In the genomic region with DNA sequence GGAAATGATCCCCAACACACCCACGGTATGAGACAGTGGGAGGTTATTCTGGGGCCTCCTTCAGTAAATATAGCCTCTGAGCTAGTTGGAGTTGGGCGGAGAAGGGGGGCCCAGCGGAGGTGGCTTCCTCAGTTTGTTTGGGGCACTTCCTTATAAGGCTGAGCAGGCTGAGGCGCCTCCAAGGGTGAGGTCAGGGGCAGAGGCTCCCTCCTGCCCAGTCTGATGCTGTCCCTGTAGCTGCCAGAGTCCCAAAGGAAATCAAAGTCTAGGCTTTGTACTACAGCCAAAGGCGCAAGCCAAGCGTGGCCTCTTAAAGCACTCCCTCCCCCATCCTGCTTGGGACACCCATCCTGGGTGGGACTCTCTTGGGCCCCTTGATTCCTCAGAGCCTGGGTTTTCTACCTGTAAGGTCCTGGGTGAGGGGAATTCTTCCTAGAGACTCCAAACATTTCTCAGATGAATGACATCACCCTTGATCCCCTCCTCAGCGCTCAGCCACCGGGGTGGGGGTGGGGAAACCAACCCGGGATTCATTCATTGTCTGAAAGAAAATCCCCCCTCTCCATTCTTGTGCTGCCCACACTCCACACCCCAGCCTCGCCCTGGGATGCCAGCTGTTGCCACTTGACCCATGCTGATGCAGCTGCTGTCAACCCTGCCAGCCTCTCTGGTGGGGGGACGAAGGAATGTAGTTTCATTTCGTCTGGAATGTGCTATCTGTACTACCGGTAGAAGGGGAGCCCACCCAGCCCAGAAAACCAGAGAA, we compare ENCODE assay signal across 7 mouse cellular contexts. TPM values are rescaled to one million over a fixed set of nuclear protein-coding genes. Genes with fewer than 3 reads are reported as not detected.
DNase-seq lines count a peak whose midpoint lies in the region; ATAC-seq and TF ChIP-seq lines count a peak whose summit lies in the region.

No protein-coding gene starts in this region.

- peak overlapping the region; percentile 42 for H3K4me2 ChIP-seq in embryonic facial prominence, embryonic 12.5 days (replicated peaks)
- peak overlapping the region; percentile 37 for H3K4me2 ChIP-seq in heart, postnatal 0 days (ENCODE audit: low read depth, low read length)
- H3K4me2 ChIP-seq in midbrain, embryonic 11.5 days, result peak overlapping the region; percentile 31

- ATAC-seq in embryonic facial prominence, embryonic 12.5 days (ENCODE audit: insufficient number of reproducible peaks, insufficient read depth, low FRiP score, low TSS enrichment), result no peak
- peak; percentile 66 for ATAC-seq in heart, postnatal 0 days (ENCODE audit: insufficient read depth, low read depth)
- peak; percentile 49 for ATAC-seq in midbrain, embryonic 11.5 days (ENCODE audit: low FRiP score)

- H3K27ac ChIP-seq in embryonic facial prominence, embryonic 12.5 days, result peak overlapping the region; percentile 82
- peak overlapping the region; percentile 91 for H3K27ac ChIP-seq in heart, postnatal 0 days (ENCODE audit: low read depth)
- H3K27ac ChIP-seq in midbrain, embryonic 11.5 days (ENCODE audit: low read depth, low read length), result peak overlapping the region; percentile 84

- 7% methylated on average over 13 of the region's 13 CpGs for WGBS in embryonic facial prominence, embryonic 12.5 days
- WGBS in heart, postnatal 0 days, result 12% methylated on average over 13 of the region's 13 CpGs
- WGBS in midbrain, embryonic 11.5 days, result under 1% methylated on average over 13 of the region's 13 CpGs

- peaks cover 66% of the 10 kb centered on the region for H3K4me1 ChIP-seq in embryonic facial prominence, embryonic 12.5 days
- peaks cover 56% of the 10 kb centered on the region for H3K4me1 ChIP-seq in heart, postnatal 0 days (ENCODE audit: control insufficient read depth, insufficient read depth)
- H3K4me1 ChIP-seq in midbrain, embryonic 11.5 days (ENCODE audit: control insufficient read depth, insufficient read depth, low read length), result peaks cover 77% of the 10 kb centered on the region

- H3K9ac ChIP-seq in embryonic facial prominence, embryonic 12.5 days, result peak overlapping the region; percentile 20; the same call in 1 of the 2 replicates
- peak overlapping the region; percentile 43 for H3K9ac ChIP-seq in heart, postnatal 0 days (replicated peaks; ENCODE audit: low read depth, low read length)
- peak overlapping the region; percentile 46 for H3K9ac ChIP-seq in midbrain, embryonic 11.5 days (ENCODE audit: low read length)

- no peaks in the 10 kb centered on the region for H3K36me3 ChIP-seq in embryonic facial prominence, embryonic 12.5 days
- no peaks in the 10 kb centered on the region for H3K36me3 ChIP-seq in heart, postnatal 0 days (replicated peaks; ENCODE audit: control insufficient read depth, insufficient read depth, low read length)
- H3K36me3 ChIP-seq in midbrain, embryonic 11.5 days (ENCODE audit: control insufficient read depth, insufficient read depth, low read length), result peaks cover 2% of the 10 kb centered on the region; the same call in 1 of the 2 replicates

- no peaks in the 10 kb centered on the region for H3K9me3 ChIP-seq in embryonic facial prominence, embryonic 12.5 days
- no peaks in the 10 kb centered on the region for H3K9me3 ChIP-seq in heart, postnatal 0 days (replicated peaks; ENCODE audit: control insufficient read depth, low read length)
- no peaks in the 10 kb centered on the region for H3K9me3 ChIP-seq in midbrain, embryonic 11.5 days (ENCODE audit: control insufficient read depth, low read length)

- no peaks in the 10 kb centered on the region for H3K27me3 ChIP-seq in embryonic facial prominence, embryonic 12.5 days
- peaks cover 3% of the 10 kb centered on the region; the same call in 1 of the 2 replicates for H3K27me3 ChIP-seq in heart, postnatal 0 days (ENCODE audit: control insufficient read depth, insufficient read depth, low read length)
- no peaks in the 10 kb centered on the region for H3K27me3 ChIP-seq in midbrain, embryonic 11.5 days (ENCODE audit: control insufficient read depth, insufficient read depth, low read length)

- DNase-seq in NIH3T3 (ENCODE audit: low read depth), result peak; percentile 54
- peak; percentile 83 for DNase-seq in heart, postnatal 0 days (ENCODE audit: low spot score)
- peak; percentile 71 to 81 for DNase-seq in kidney, postnatal 36 days
- DNase-seq in midbrain, embryonic 11.5 days (ENCODE audit: low spot score, missing footprints), result peak; percentile 95
- DNase-seq in cerebellum, adult 9-10 months, result no peak
- no peak for DNase-seq in cerebellum, postnatal 10 days

- TF ChIP-seq CTCF in heart, postnatal 0 days (IDR thresholded peaks at IDR 0.05; ENCODE audit: low read depth), result no peak

- TF ChIP-seq EP300 in heart, postnatal 0 days (IDR thresholded peaks at IDR 0.05; ENCODE audit: low read depth), result peak; percentile 70

- 0 out of 2 replicates have a peak overlapping the region, but pooled peaks have one; percentile 9 for H3K4me3 ChIP-seq in embryonic facial prominence, embryonic 12.5 days
- H3K4me3 ChIP-seq in heart, postnatal 0 days (ENCODE audit: low read depth, low read length), result no peak overlapping the region
- no peak overlapping the region for H3K4me3 ChIP-seq in midbrain, embryonic 11.5 days (ENCODE audit: low read depth, low read length)

RNA-seq across cellular contexts. Expression of gene Nes, which starts 12.1 kb away (rescaled TPM):
- 40.0 and 42.0 TPM in 2 replicates for polyA plus RNA-seq in embryonic facial prominence, embryonic 12.5 days (2016; fragmentation: Nextera tagmentation; extraction: Ambion mirVana)
- total RNA-seq in heart, postnatal 0 days (2014; rRNA removed; ENCODE audit: low replicate concordance), result 17.2 and 35.7 TPM in 2 replicates
- 9.1 and 9.9 TPM in 2 replicates for polyA plus RNA-seq in heart, postnatal 0 days (2015; fragmentation: Nextera tagmentation; extraction: Ambion mirVana)
- polyA plus RNA-seq in midbrain, embryonic 11.5 days (2014; fragmentation: Nextera tagmentation; extraction: Ambion mirVana), result 70.3 and 85.4 TPM in 2 replicates

RNA-seq across cellular contexts. Expression of gene Bcan, which starts 17.0 kb away (rescaled TPM):
- polyA plus RNA-seq in embryonic facial prominence, embryonic 12.5 days (2016; fragmentation: Nextera tagmentation; extraction: Ambion mirVana), result 0.15 and 0.39 TPM in 2 replicates
- not detected in 2 replicates for total RNA-seq in heart, postnatal 0 days (2014; rRNA removed; ENCODE audit: low replicate concordance)
- 0.04 TPM in 1 of 2 replicates, not detected in the other for polyA plus RNA-seq in heart, postnatal 0 days (2015; fragmentation: Nextera tagmentation; extraction: Ambion mirVana)
- 0.37 and 0.44 TPM in 2 replicates for polyA plus RNA-seq in midbrain, embryonic 11.5 days (2014; fragmentation: Nextera tagmentation; extraction: Ambion mirVana)

RNA-seq across cellular contexts. Expression of gene Crabp2, which starts 34.6 kb away (rescaled TPM):
- 467 and 481 TPM in 2 replicates for polyA plus RNA-seq in embryonic facial prominence, embryonic 12.5 days (2016; fragmentation: Nextera tagmentation; extraction: Ambion mirVana)
- total RNA-seq in heart, postnatal 0 days (2014; rRNA removed; ENCODE audit: low replicate concordance), result 0.53 TPM in 1 of 2 replicates, not detected in the other
- polyA plus RNA-seq in heart, postnatal 0 days (2015; fragmentation: Nextera tagmentation; extraction: Ambion mirVana), result 0.37 and 0.62 TPM in 2 replicates
- polyA plus RNA-seq in midbrain, embryonic 11.5 days (2014; fragmentation: Nextera tagmentation; extraction: Ambion mirVana), result 539 and 540 TPM in 2 replicates

RNA-seq across cellular contexts. Expression of gene Hapln2, which starts 44.4 kb away (rescaled TPM):
- polyA plus RNA-seq in embryonic facial prominence, embryonic 12.5 days (2016; fragmentation: Nextera tagmentation; extraction: Ambion mirVana), result 0.09 and 0.34 TPM in 2 replicates
- total RNA-seq in heart, postnatal 0 days (2014; rRNA removed; ENCODE audit: low replicate concordance), result not detected in 2 replicates
- polyA plus RNA-seq in heart, postnatal 0 days (2015; fragmentation: Nextera tagmentation; extraction: Ambion mirVana), result 0.10 and 0.15 TPM in 2 replicates
- 0.11 TPM in 1 of 2 replicates, not detected in the other for polyA plus RNA-seq in midbrain, embryonic 11.5 days (2014; fragmentation: Nextera tagmentation; extraction: Ambion mirVana)

RNA-seq across cellular contexts. Expression of gene Rrnad1, which starts 52.5 kb away (rescaled TPM):
- polyA plus RNA-seq in embryonic facial prominence, embryonic 12.5 days (2016; fragmentation: Nextera tagmentation; extraction: Ambion mirVana), result 23.2 and 23.8 TPM in 2 replicates
- total RNA-seq in heart, postnatal 0 days (2014; rRNA removed; ENCODE audit: low replicate concordance), result 14.5 and 56.8 TPM in 2 replicates
- polyA plus RNA-seq in heart, postnatal 0 days (2015; fragmentation: Nextera tagmentation; extraction: Ambion mirVana), result 7.9 and 8.0 TPM in 2 replicates
- 14.6 and 17.0 TPM in 2 replicates for polyA plus RNA-seq in midbrain, embryonic 11.5 days (2014; fragmentation: Nextera tagmentation; extraction: Ambion mirVana)

Comparison
In these comparisons a context has a peak if more than half of its experiments do, and no peak if none do; other contexts are left out.
1. DNase-seq: peak in NIH3T3 (single experiment), heart, postnatal 0 days (single experiment), kidney, postnatal 36 days (2 of 2) and midbrain, embryonic 11.5 days (single experiment); none in cerebellum, adult 9-10 months (single experiment) and cerebellum, postnatal 10 days (0 of 2).
2. RNA of gene Crabp2, which starts 34.6 kb away (polyA plus RNA-seq): 539 to 540 TPM in midbrain, embryonic 11.5 days and 467 to 481 TPM in embryonic facial prominence, embryonic 12.5 days; 0.37 to 0.62 TPM in heart, postnatal 0 days; every median in the first group is over 100 times any median in the second.
3. Peak in every context shown above with its lines, with median percentiles within 50 percentile points of each other: H3K27ac ChIP-seq, H3K4me2 ChIP-seq and H3K9ac ChIP-seq.